Mouse (Mus musculus) heart, adult 2 months (tissue): Measurements from ENCODE around the gene Adam19. TPM values are rescaled to one million over a fixed set of nuclear protein-coding genes. Genes with fewer than 3 reads are reported as not detected.

Source experiments
- DNase-seq, 2 experiments: peaks; one replicate each; pipeline ENCODE4 v3.0.0; 2021
- H3K27ac ChIP-seq: fragments of 200-600 bp; 2 replicates; pipeline ENCODE4 v1.8.1; 2022
- H3K27me3 ChIP-seq: fragments of 200-500 bp; 2 replicates; pipeline ENCODE4 v1.6.1; 2012; ENCODE audit warnings: mild to moderate bottlenecking, low read length, inconsistent platforms, mixed read lengths; ENCODE audit not compliant: control insufficient read depth, insufficient read depth
- H3K36me3 ChIP-seq: fragments of 200-500 bp; 2 replicates; pipeline ENCODE4 v1.6.1; 2012; ENCODE audit warnings: low read length, inconsistent platforms; ENCODE audit not compliant: control insufficient read depth, insufficient read depth
- H3K4me1 ChIP-seq: fragments of 200-500 bp; 2 replicates; pipeline ENCODE4 v1.6.1; 2011; ENCODE audit warnings: low read length; ENCODE audit not compliant: control insufficient read depth, insufficient read depth
- H3K4me3 ChIP-seq: fragments of 200-600 bp; 2 replicates; pipeline ENCODE4 v1.8.1; 2022
- H3K79me2 ChIP-seq: fragments of 200-500 bp; replicated peaks from 2 replicates; pipeline ENCODE4 v1.6.1; 2012; ENCODE audit warnings: mild to moderate bottlenecking, inconsistent platforms, low read length, moderate library complexity, mixed read lengths; ENCODE audit not compliant: control insufficient read depth, insufficient read depth
- H3K9ac ChIP-seq: fragments of 200-500 bp; 2 replicates; pipeline ENCODE4 v1.6.1; 2012; ENCODE audit warnings: low read depth, mild to moderate bottlenecking, control low read depth, inconsistent platforms, low read length, mixed read lengths
- CTCF ChIP-seq: fragments of 200-600 bp; IDR thresholded peaks from 2 replicates; pipeline ENCODE4 v1.8.1; 2022; ENCODE audit warnings: antibody characterized with exemption, mild to moderate bottlenecking, moderate library complexity
- EP300 ChIP-seq: fragments of 200-500 bp; IDR thresholded peaks from 2 replicates; pipeline ENCODE4 v1.6.1; 2011; ENCODE audit warnings: low read depth, low read length, control low read depth; ENCODE audit not compliant: insufficient read depth
- POLR2A ChIP-seq: fragments of 200-500 bp; IDR thresholded peaks from 2 replicates; pipeline ENCODE4 v1.6.1; 2011; ENCODE audit warnings: mild to moderate bottlenecking, low read depth, low read length, control low read depth; ENCODE audit not compliant: insufficient read depth
- WGBS: fragments of 180-500 bp; shearing (Covaris S2); methylation state at CpG from one replicate; pipeline ENCODE4 v1.1.7; 2018; 5-methylcytosine and 5-hydroxymethylcytosine counted together
- intact Hi-C: fragments of 180-260 bp; cut with DNase I; formaldehyde crosslinking; loops from one replicate; pipeline ENCODE4 v1.15.1; 2025
- polyA plus RNA-seq: library from polyadenylated mRNA; depleted of rRNA; stranded (reverse); fragments of >200 nt; gene quantifications from 2 replicates; pipeline ENCODE4 v1.2.3, GENCODE M21; 2012
- total RNA-seq, 2 experiments: library from RNA; stranded (reverse); gene quantifications; 2 replicates each; pipeline ENCODE4 v1.2.3; 2021

Adam19 gene
- total and polyA plus RNA-seq, 3 experiments = 17.7 to 63.9 (median 21.9) TPM

- H3K36me3 ChIP-seq = no peaks in the 10 kb centered on the region; the same call in 1 of the 2 replicates
Observed at GRCm38 (mm10) chr11:46131022-46131986, 75.5 kb downstream of the Adam19 start.

GRCm38 (mm10) chr11:46134899-46135298 is 79.1 kb downstream of the Adam19 start:
- Histone ChIP-seq H3K9ac (no peak overlapping the region), H3K79me2 (no peaks in the 10 kb centered on the region), H3K27me3 (no peaks in the 10 kb centered on the region), H3K4me3 (no peak overlapping the region), H3K4me1 (no peaks in the 10 kb centered on the region), H3K27ac (no peak overlapping the region), H3K36me3 (no peaks in the 10 kb centered on the region)
- DNase-seq = no peak
- TF ChIP-seq CTCF (no peak), POLR2A (no peak), EP300 (no peak)
- intact Hi-C loops = no loop called here
- WGBS = 76% methylated on average over 2 of the region's 2 CpGs

More at GRCm38 (mm10) chr11:46131022-46131986, 75.5 kb downstream of the Adam19 start:
- no peaks in the 10 kb centered on the region for H3K27me3 ChIP-seq
- no peak overlapping the region for H3K4me3 ChIP-seq
- TF ChIP-seq POLR2A (no peak), CTCF (no peak), EP300 (no peak)
- 73% methylated on average over 17 of the region's 17 CpGs for WGBS
- peaks cover 7% of the 10 kb centered on the region for H3K4me1 ChIP-seq
- no peak overlapping the region for H3K27ac ChIP-seq
- no peak for DNase-seq
- intact Hi-C loops = no loop called here
- no peaks in the 10 kb centered on the region for H3K79me2 ChIP-seq
- H3K9ac ChIP-seq = no peak overlapping the region

GRCm38 (mm10) chr11:46143342-46143741 is 87.5 kb downstream of the Adam19 start:
- DNase-seq = no peak
- H3K4me3 ChIP-seq = no peak overlapping the region
- H3K79me2 ChIP-seq = no peaks in the 10 kb centered on the region
- no peaks in the 10 kb centered on the region for H3K27me3 ChIP-seq
- no peak overlapping the region for H3K9ac ChIP-seq
- H3K4me1 ChIP-seq = no peaks in the 10 kb centered on the region
- WGBS = 80% methylated on average over 6 of the region's 6 CpGs
- TF ChIP-seq POLR2A (no peak), CTCF (no peak), EP300 (no peak)
- no peak overlapping the region for H3K27ac ChIP-seq
- intact Hi-C loops = no loop called here
- no peaks in the 10 kb centered on the region for H3K36me3 ChIP-seq

GRCm38 (mm10) chr11:46145163-46145875 is 89.5 kb downstream of the Adam19 start:
- 92% methylated on average over 11 of the region's 11 CpGs for WGBS
- intact Hi-C loops = no loop called here
- no peak for DNase-seq
- H3K9ac ChIP-seq = no peak overlapping the region
- no peak overlapping the region for H3K27ac ChIP-seq
- H3K27me3 ChIP-seq = no peaks in the 10 kb centered on the region
- no peaks in the 10 kb centered on the region for H3K4me1 ChIP-seq
- no peaks in the 10 kb centered on the region for H3K36me3 ChIP-seq
- TF ChIP-seq EP300 (no peak), CTCF (no peak), POLR2A (no peak)
- no peak overlapping the region for H3K4me3 ChIP-seq
- no peaks in the 10 kb centered on the region for H3K79me2 ChIP-seq

- DNase-seq = no peak
- no peaks in the 10 kb centered on the region for H3K36me3 ChIP-seq
- H3K27me3 ChIP-seq = no peaks in the 10 kb centered on the region
- no peaks in the 10 kb centered on the region for H3K79me2 ChIP-seq
- WGBS = 90% methylated on average over 5 of the region's 5 CpGs
- intact Hi-C loops = no loop called here
- H3K4me3 ChIP-seq = no peak overlapping the region
- H3K27ac ChIP-seq = no peak overlapping the region
- H3K4me1 ChIP-seq = no peaks in the 10 kb centered on the region
- no peak overlapping the region for H3K9ac ChIP-seq
- TF ChIP-seq EP300 = no peak
- TF ChIP-seq POLR2A = no peak
- TF ChIP-seq CTCF = no peak
Observed at GRCm38 (mm10) chr11:46146619-46147018, 90.8 kb downstream of the Adam19 start.
